Comparison of ENCODE assay signal across 8 mouse cellular contexts in genomic region chr6:90707143-90707542, GRCm38 (mm10).
DNase-seq lines count a peak whose midpoint lies in the region; ATAC-seq and TF ChIP-seq lines count a peak whose summit lies in the region.

No protein-coding gene starts in this region.

- H3K9ac ChIP-seq in hindbrain, embryonic 12.5 days, result no peak overlapping the region
- no peak overlapping the region for H3K9ac ChIP-seq in hindbrain, embryonic 11.5 days (ENCODE audit: low read depth, low read length)
- H3K9ac ChIP-seq in heart, postnatal 0 days (replicated peaks; ENCODE audit: low read depth, low read length), result no peak overlapping the region
- H3K9ac ChIP-seq in liver, postnatal 0 days (replicated peaks), result no peak overlapping the region

- no peak for TF ChIP-seq CTCF in heart, postnatal 0 days (IDR thresholded peaks at IDR 0.05; ENCODE audit: low read depth)
- no peak for TF ChIP-seq CTCF in liver, postnatal 0 days (IDR thresholded peaks at IDR 0.05; ENCODE audit: low read depth)

- WGBS in hindbrain, embryonic 12.5 days, result 82% methylated on average over 4 of the region's 4 CpGs
- 79% methylated on average over 4 of the region's 4 CpGs for WGBS in hindbrain, embryonic 11.5 days
- WGBS in heart, postnatal 0 days, result 37% methylated on average over 4 of the region's 4 CpGs
- WGBS in liver, postnatal 0 days (ENCODE audit: insufficient replicate concordance), result 68% methylated on average over 4 of the region's 4 CpGs

- no peaks in the 10 kb centered on the region for H3K27me3 ChIP-seq in hindbrain, embryonic 12.5 days
- H3K27me3 ChIP-seq in hindbrain, embryonic 11.5 days (ENCODE audit: control insufficient read depth, insufficient read depth, low read length), result no peaks in the 10 kb centered on the region
- H3K27me3 ChIP-seq in heart, postnatal 0 days (ENCODE audit: control insufficient read depth, insufficient read depth, low read length), result no peaks in the 10 kb centered on the region
- H3K27me3 ChIP-seq in liver, postnatal 0 days (ENCODE audit: insufficient read depth, low read length), result no peaks in the 10 kb centered on the region

- H3K4me1 ChIP-seq in hindbrain, embryonic 12.5 days, result peaks cover 66% of the 10 kb centered on the region
- peaks cover 19% of the 10 kb centered on the region for H3K4me1 ChIP-seq in hindbrain, embryonic 11.5 days (replicated peaks; ENCODE audit: control insufficient read depth, insufficient read depth, low read length)
- peaks cover 100% of the 10 kb centered on the region for H3K4me1 ChIP-seq in heart, postnatal 0 days (ENCODE audit: control insufficient read depth, insufficient read depth)
- peaks cover 95% of the 10 kb centered on the region for H3K4me1 ChIP-seq in liver, postnatal 0 days (ENCODE audit: insufficient read depth)

- no peak overlapping the region for H3K4me3 ChIP-seq in hindbrain, embryonic 12.5 days
- H3K4me3 ChIP-seq in hindbrain, embryonic 11.5 days (ENCODE audit: low read depth, low read length), result no peak overlapping the region
- H3K4me3 ChIP-seq in heart, postnatal 0 days (ENCODE audit: low read depth, low read length), result no peak overlapping the region
- H3K4me3 ChIP-seq in liver, postnatal 0 days (ENCODE audit: low read depth, low read length), result no peak overlapping the region

- H3K36me3 ChIP-seq in hindbrain, embryonic 12.5 days, result no peaks in the 10 kb centered on the region
- no peaks in the 10 kb centered on the region for H3K36me3 ChIP-seq in hindbrain, embryonic 11.5 days (ENCODE audit: control insufficient read depth, insufficient read depth, low read length)
- H3K36me3 ChIP-seq in heart, postnatal 0 days (replicated peaks; ENCODE audit: control insufficient read depth, insufficient read depth, low read length), result no peaks in the 10 kb centered on the region
- no peaks in the 10 kb centered on the region for H3K36me3 ChIP-seq in liver, postnatal 0 days (replicated peaks; ENCODE audit: insufficient read depth, low read length)

- 0 out of 2 replicates have a peak overlapping the region, but pooled peaks have one; percentile 9 for H3K27ac ChIP-seq in hindbrain, embryonic 12.5 days
- no peak overlapping the region for H3K27ac ChIP-seq in hindbrain, embryonic 11.5 days (ENCODE audit: low read depth, low read length)
- H3K27ac ChIP-seq in heart, postnatal 0 days (ENCODE audit: low read depth), result peak overlapping the region; percentile 76
- peak overlapping the region; percentile 64 for H3K27ac ChIP-seq in liver, postnatal 0 days (ENCODE audit: low read depth)

- TF ChIP-seq EP300 in heart, postnatal 0 days (IDR thresholded peaks at IDR 0.05; ENCODE audit: low read depth), result no peak
- TF ChIP-seq EP300 in liver, postnatal 0 days (IDR thresholded peaks at IDR 0.05; ENCODE audit: low read depth), result no peak

- no peaks in the 10 kb centered on the region for H3K9me3 ChIP-seq in hindbrain, embryonic 12.5 days (replicated peaks)
- H3K9me3 ChIP-seq in hindbrain, embryonic 11.5 days (ENCODE audit: control insufficient read depth, low read length), result no peaks in the 10 kb centered on the region
- no peaks in the 10 kb centered on the region for H3K9me3 ChIP-seq in heart, postnatal 0 days (replicated peaks; ENCODE audit: control insufficient read depth, low read length)
- H3K9me3 ChIP-seq in liver, postnatal 0 days (ENCODE audit: low read length), result no peaks in the 10 kb centered on the region

- DNase-seq in hindbrain, embryonic 11.5 days (ENCODE audit: low spot score), result no peak
- DNase-seq in c-Kit-positive CD71-positive TER-119-negative erythroid progenitor cells, embryonic 14.5 days (ENCODE audit: low read depth), result peak; percentile 44
- peak; percentile 67 for DNase-seq in heart, postnatal 0 days (ENCODE audit: low spot score)
- peak; percentile 66 for DNase-seq in liver, postnatal 0 days
- DNase-seq in ovary, adult 18-20 months (ENCODE audit: low spot score), result no peak
- no peak for DNase-seq in cerebellum, adult 11-12 months

- no peak overlapping the region for H3K4me2 ChIP-seq in hindbrain, embryonic 12.5 days (replicated peaks)
- H3K4me2 ChIP-seq in hindbrain, embryonic 11.5 days (replicated peaks; ENCODE audit: low read depth, low read length), result no peak overlapping the region
- no peak overlapping the region for H3K4me2 ChIP-seq in heart, postnatal 0 days (ENCODE audit: low read depth, low read length)
- no peak overlapping the region; the same call in 1 of the 2 replicates for H3K4me2 ChIP-seq in liver, postnatal 0 days (ENCODE audit: low read depth, low read length)

- no peak for ATAC-seq in hindbrain, embryonic 12.5 days (ENCODE audit: low FRiP score)
- no peak for ATAC-seq in hindbrain, embryonic 11.5 days (ENCODE audit: low FRiP score)
- ATAC-seq in heart, postnatal 0 days (ENCODE audit: insufficient read depth, low read depth), result peak; percentile 63
- peak; percentile 44 for ATAC-seq in liver, postnatal 0 days
- no peak for ATAC-seq in activated CD4-positive, CD25-positive, alpha-beta regulatory T cell, adult 4 months

Comparison
In these comparisons a context has a peak if more than half of its experiments do, and no peak if none do; other contexts are left out.
1. ATAC-seq: peak in heart, postnatal 0 days (single experiment) and liver, postnatal 0 days (single experiment); none in hindbrain, embryonic 12.5 days (single experiment), hindbrain, embryonic 11.5 days (single experiment) and activated CD4-positive, CD25-positive, alpha-beta regulatory T cell, adult 4 months (single experiment).
2. DNase-seq: peak in c-Kit-positive CD71-positive TER-119-negative erythroid progenitor cells, embryonic 14.5 days (single experiment), heart, postnatal 0 days (single experiment) and liver, postnatal 0 days (single experiment); none in hindbrain, embryonic 11.5 days (single experiment), ovary, adult 18-20 months (single experiment) and cerebellum, adult 11-12 months (single experiment).